Mouse (Mus musculus) telencephalon, adult 2 months (tissue): Measurements from ENCODE around the gene Ccnjl.

Experiments used
- DNase-seq: peaks from one replicate; pipeline ENCODE4 v3.0.0-alpha.2; 2011; ENCODE audit warnings: low read depth, low spot score

Gene Ccnjl

GRCm38 (mm10) chr11:43528683-43529499, at the start of gene Ccnjl:
Gene Ccnjl, plus strand, starts transcription at chr11:43528784.
- DNase-seq, result no peak

GRCm38 (mm10) chr11:43479376-43479775, 49.2 kb upstream of the Ccnjl start:
- DNase-seq, result no peak

- no peak for DNase-seq
These were observed 48.0 kb upstream of the Ccnjl start for GRCm38 (mm10) chr11:43480561-43480960.

- no peak for DNase-seq
These were observed 46.7 kb upstream of the Ccnjl start for GRCm38 (mm10) chr11:43481672-43482522.

- DNase-seq, result no peak
These were observed 45.3 kb upstream of the Ccnjl start for GRCm38 (mm10) chr11:43483122-43483792.

- DNase-seq, result no peak
These were observed 44.5 kb upstream of the Ccnjl start for GRCm38 (mm10) chr11:43484057-43484456.

- no peak for DNase-seq
These were observed 43.9 kb upstream of the Ccnjl start for GRCm38 (mm10) chr11:43484652-43485051.

- DNase-seq, result no peak
These were observed 42.7 kb upstream of the Ccnjl start for GRCm38 (mm10) chr11:43485855-43486254.

- DNase-seq, result no peak
These were observed 35.9 kb upstream of the Ccnjl start for GRCm38 (mm10) chr11:43492663-43493062.

- peak; percentile 49 for DNase-seq
These were observed 34.7 kb upstream of the Ccnjl start for GRCm38 (mm10) chr11:43493815-43494409.

GRCm38 (mm10) chr11:43495037-43495436, 33.5 kb upstream of the Ccnjl start:
- no peak for DNase-seq

GRCm38 (mm10) chr11:43495532-43495931, 33.1 kb upstream of the Ccnjl start:
- peak; percentile 36 for DNase-seq

GRCm38 (mm10) chr11:43501256-43501655, 27.3 kb upstream of the Ccnjl start:
- DNase-seq, result no peak

- DNase-seq, result no peak
These were observed 23.4 kb upstream of the Ccnjl start for GRCm38 (mm10) chr11:43505188-43505587.

GRCm38 (mm10) chr11:43507976-43508375, 20.6 kb upstream of the Ccnjl start:
- DNase-seq, result peak; percentile 51

- DNase-seq, result no peak
These were observed 18.7 kb upstream of the Ccnjl start for GRCm38 (mm10) chr11:43509878-43510277.

GRCm38 (mm10) chr11:43512661-43513190, 15.9 kb upstream of the Ccnjl start:
- no peak for DNase-seq

GRCm38 (mm10) chr11:43516344-43517021, 12.1 kb upstream of the Ccnjl start:
- DNase-seq, result no peak

GRCm38 (mm10) chr11:43517641-43518040, 10.9 kb upstream of the Ccnjl start:
- DNase-seq, result no peak

GRCm38 (mm10) chr11:43518086-43518485, 10.5 kb upstream of the Ccnjl start:
- no peak for DNase-seq

- no peak for DNase-seq
These were observed 9.8 kb upstream of the Ccnjl start for GRCm38 (mm10) chr11:43518821-43519220.
